Mouse (Mus musculus) heart, embryonic 11.5 days (tissue): Measurements from ENCODE around the gene Snx9. TPM values are rescaled to one million over a fixed set of nuclear protein-coding genes. Genes with fewer than 3 reads are reported as not detected.

Source experiments
- ATAC-seq: fragments of 200-750 bp; cut with Nextera tagmentation; replicated peaks from 2 replicates; pipeline ENCODE4 v1.8.0; 2017; ENCODE audit warnings: moderate library complexity; ENCODE audit not compliant: insufficient number of reproducible peaks, low FRiP score, low TSS enrichment
- H3K27ac ChIP-seq: fragments of 300-500 bp; sonication (generic); 2 replicates; pipeline ENCODE4 v1.5.1; 2014; ENCODE audit warnings: mild to moderate bottlenecking, low read depth, low read length
- H3K27me3 ChIP-seq: fragments of 300-500 bp; sonication (generic); 2 replicates; pipeline ENCODE4 v1.6.1; 2014; ENCODE audit warnings: mild to moderate bottlenecking, low read length, mixed read lengths; ENCODE audit not compliant: control insufficient read depth, insufficient read depth
- H3K36me3 ChIP-seq: fragments of 300-500 bp; sonication (generic); 2 replicates; pipeline ENCODE4 v1.6.1; 2014; ENCODE audit warnings: mild to moderate bottlenecking, low read length, moderate library complexity, mixed read lengths; ENCODE audit not compliant: control insufficient read depth, insufficient read depth
- H3K4me1 ChIP-seq: fragments of 300-500 bp; sonication (generic); 2 replicates; pipeline ENCODE4 v1.6.1; 2014; ENCODE audit warnings: low read length; ENCODE audit not compliant: control insufficient read depth, insufficient read depth
- H3K4me2 ChIP-seq: fragments of 300-500 bp; sonication (generic); 2 replicates; pipeline ENCODE4 v1.6.1; 2014; ENCODE audit warnings: mild to moderate bottlenecking, moderate library complexity
- H3K4me3 ChIP-seq: fragments of 300-500 bp; sonication (generic); 2 replicates; pipeline ENCODE4 v1.5.1; 2014; ENCODE audit warnings: low read depth, low read length
- H3K9ac ChIP-seq: fragments of 300-500 bp; sonication (generic); 2 replicates; pipeline ENCODE4 v1.6.1; 2014; ENCODE audit warnings: mild to moderate bottlenecking, low read depth, low read length, moderate library complexity
- H3K9me3 ChIP-seq: fragments of 300-500 bp; sonication (generic); replicated peaks from 2 replicates; pipeline ENCODE4 v1.6.1; 2016; ENCODE audit warnings: low read length; ENCODE audit not compliant: control insufficient read depth
- WGBS: fragments of 180-500 bp; shearing (Covaris S2); extraction: QIAGEN DNeasy Blood & Tissue Kit; methylation state at CpG from one replicate; pipeline ENCODE4 v1.1.7; 2014; ENCODE audit not compliant: insufficient replicate concordance; 5-methylcytosine and 5-hydroxymethylcytosine counted together
- polyA plus RNA-seq: library from polyadenylated mRNA; unstranded; fragments of >200 nt; fragmentation: Nextera tagmentation; extraction: Ambion mirVana; gene quantifications from 2 replicates; pipeline ENCODE4 v1.2.1, GENCODE M21; 2014

The Snx9 gene
- polyA plus RNA-seq, 1 experiment from 2014 or later: 26.5 TPM

GRCm38 (mm10) chr17:5798900-5799299 lies 42.2 kb upstream of the Snx9 start:
- no peaks in the 10 kb centered on the region for H3K9me3 ChIP-seq
- ATAC-seq: no peak
- H3K36me3 ChIP-seq: no peaks in the 10 kb centered on the region
- no peaks in the 10 kb centered on the region for H3K27me3 ChIP-seq
- WGBS: 71% methylated on average over 5 of the region's 5 CpGs
- H3K27ac ChIP-seq: no peak overlapping the region
- H3K9ac ChIP-seq: no peak overlapping the region
- no peak overlapping the region for H3K4me3 ChIP-seq
- H3K4me2 ChIP-seq: no peak overlapping the region
- peaks cover 19% of the 10 kb centered on the region for H3K4me1 ChIP-seq

GRCm38 (mm10) chr17:5799396-5800021 lies 41.6 kb upstream of the Snx9 start:
- H3K27me3 ChIP-seq: no peaks in the 10 kb centered on the region
- 64% methylated on average over 17 of the region's 17 CpGs for WGBS
- no peak overlapping the region for H3K4me3 ChIP-seq
- no peak for ATAC-seq
- no peak overlapping the region for H3K9ac ChIP-seq
- no peak overlapping the region for H3K4me2 ChIP-seq
- peaks cover 19% of the 10 kb centered on the region for H3K4me1 ChIP-seq
- H3K36me3 ChIP-seq: no peaks in the 10 kb centered on the region
- no peak overlapping the region for H3K27ac ChIP-seq
- H3K9me3 ChIP-seq: no peaks in the 10 kb centered on the region

- Histone ChIP-seq H3K27me3 (no peaks in the 10 kb centered on the region), H3K9me3 (no peaks in the 10 kb centered on the region), H3K36me3 (no peaks in the 10 kb centered on the region), H3K9ac (no peak overlapping the region), H3K4me2 (no peak overlapping the region), H3K4me3 (no peak overlapping the region), H3K27ac (no peak overlapping the region), H3K4me1 (peaks cover 19% of the 10 kb centered on the region)
- no peak for ATAC-seq
- WGBS: 79% methylated on average over 2 of the region's 2 CpGs
Observed at GRCm38 (mm10) chr17:5800254-5800653, 40.9 kb upstream of the Snx9 start.

GRCm38 (mm10) chr17:5800824-5801560 lies 40.1 kb upstream of the Snx9 start:
- Histone ChIP-seq H3K9me3 (no peaks in the 10 kb centered on the region), H3K4me3 (no peak overlapping the region), H3K36me3 (no peaks in the 10 kb centered on the region), H3K4me2 (no peak overlapping the region), H3K27ac (no peak overlapping the region), H3K27me3 (no peaks in the 10 kb centered on the region), H3K9ac (no peak overlapping the region), H3K4me1 (peaks cover 19% of the 10 kb centered on the region)
- WGBS: 75% methylated on average over 7 of the region's 7 CpGs
- ATAC-seq: no peak

GRCm38 (mm10) chr17:5801761-5802655 lies 39.1 kb upstream of the Snx9 start:
- 46% methylated on average over 17 of the region's 17 CpGs for WGBS
- Histone ChIP-seq H3K36me3 (no peaks in the 10 kb centered on the region), H3K4me2 (no peak overlapping the region), H3K27ac (no peak overlapping the region), H3K4me3 (no peak overlapping the region), H3K9me3 (no peaks in the 10 kb centered on the region), H3K4me1 (peaks cover 19% of the 10 kb centered on the region), H3K9ac (no peak overlapping the region), H3K27me3 (no peaks in the 10 kb centered on the region)
- ATAC-seq: no peak

GRCm38 (mm10) chr17:5802656-5802955 lies 38.5 kb upstream of the Snx9 start:
- Histone ChIP-seq H3K27me3 (no peaks in the 10 kb centered on the region), H3K9ac (no peak overlapping the region), H3K27ac (no peak overlapping the region), H3K36me3 (no peaks in the 10 kb centered on the region), H3K4me1 (peaks cover 19% of the 10 kb centered on the region), H3K4me2 (no peak overlapping the region), H3K4me3 (no peak overlapping the region), H3K9me3 (no peaks in the 10 kb centered on the region)
- ATAC-seq: no peak
- 76% methylated on average over 5 of the region's 5 CpGs for WGBS

GRCm38 (mm10) chr17:5803229-5804012 lies 37.7 kb upstream of the Snx9 start:
- no peak overlapping the region for H3K27ac ChIP-seq
- no peak overlapping the region for H3K9ac ChIP-seq
- no peak overlapping the region for H3K4me3 ChIP-seq
- H3K36me3 ChIP-seq: no peaks in the 10 kb centered on the region
- H3K27me3 ChIP-seq: no peaks in the 10 kb centered on the region
- H3K4me1 ChIP-seq: peaks cover 13% of the 10 kb centered on the region
- ATAC-seq: no peak
- H3K9me3 ChIP-seq: no peaks in the 10 kb centered on the region
- H3K4me2 ChIP-seq: no peak overlapping the region
- WGBS: 85% methylated on average over 10 of the region's 10 CpGs
